Mouse (Mus musculus) retina, embryonic 14.5 days (tissue): ENCODE results near the gene Tspan4.

Experiments used
- DNase-seq: peaks from one replicate; pipeline ENCODE4 v3.0.0-alpha.2; 2015; ENCODE audit warnings: low spot score

Tspan4 gene

DNA sequence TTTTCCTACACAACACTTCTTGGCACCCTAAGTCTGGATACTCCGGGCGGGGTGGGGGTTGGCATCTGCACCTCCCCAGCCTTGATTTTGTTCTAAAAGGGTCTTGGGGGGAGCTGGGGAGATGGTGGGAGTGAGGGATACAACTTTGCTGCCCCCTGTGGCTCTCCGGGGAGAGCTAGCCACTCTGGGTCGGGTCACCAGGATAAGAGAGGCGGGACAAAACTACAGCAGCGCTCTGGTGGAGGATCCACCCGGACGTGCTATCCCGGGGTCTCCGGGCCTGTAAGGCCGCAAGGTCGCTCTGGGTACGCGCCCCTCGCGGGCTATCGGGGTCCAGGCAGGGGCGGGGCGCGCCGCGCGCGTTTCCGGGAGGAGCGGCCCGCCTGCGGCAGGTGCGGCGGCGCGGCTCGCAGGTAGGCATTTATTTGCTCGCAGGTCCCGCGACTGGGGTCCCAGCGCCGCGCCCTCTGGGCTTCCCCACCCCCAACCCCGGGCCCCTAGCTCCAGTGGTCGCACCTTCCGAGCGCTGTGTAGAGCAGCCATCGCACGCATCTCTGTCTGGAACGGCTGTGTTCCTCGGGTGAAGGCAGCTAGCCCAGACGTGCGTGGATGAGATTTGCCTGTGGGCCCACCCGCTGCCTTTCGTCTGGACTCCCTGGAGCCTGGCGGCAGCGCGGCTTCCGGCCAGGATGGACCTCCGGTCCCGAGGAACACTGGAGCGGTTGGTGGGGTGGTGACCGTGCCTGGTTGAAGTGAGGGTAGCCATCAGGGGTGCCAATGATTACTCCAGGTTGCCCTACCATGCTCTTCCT lies 13.3 kb upstream of the Tspan4 start:
- DNase-seq = no peak

- DNase-seq = no peak
Measured at GRCm38 (mm10) chr7:141462333-141462821, 12.7 kb upstream of the Tspan4 start.

GRCm38 (mm10) chr7:141463824-141464602 lies 11.0 kb upstream of the Tspan4 start:
- no peak for DNase-seq

- DNase-seq = no peak
Measured at GRCm38 (mm10) chr7:141464603-141465201, 10.3 kb upstream of the Tspan4 start.

DNA sequence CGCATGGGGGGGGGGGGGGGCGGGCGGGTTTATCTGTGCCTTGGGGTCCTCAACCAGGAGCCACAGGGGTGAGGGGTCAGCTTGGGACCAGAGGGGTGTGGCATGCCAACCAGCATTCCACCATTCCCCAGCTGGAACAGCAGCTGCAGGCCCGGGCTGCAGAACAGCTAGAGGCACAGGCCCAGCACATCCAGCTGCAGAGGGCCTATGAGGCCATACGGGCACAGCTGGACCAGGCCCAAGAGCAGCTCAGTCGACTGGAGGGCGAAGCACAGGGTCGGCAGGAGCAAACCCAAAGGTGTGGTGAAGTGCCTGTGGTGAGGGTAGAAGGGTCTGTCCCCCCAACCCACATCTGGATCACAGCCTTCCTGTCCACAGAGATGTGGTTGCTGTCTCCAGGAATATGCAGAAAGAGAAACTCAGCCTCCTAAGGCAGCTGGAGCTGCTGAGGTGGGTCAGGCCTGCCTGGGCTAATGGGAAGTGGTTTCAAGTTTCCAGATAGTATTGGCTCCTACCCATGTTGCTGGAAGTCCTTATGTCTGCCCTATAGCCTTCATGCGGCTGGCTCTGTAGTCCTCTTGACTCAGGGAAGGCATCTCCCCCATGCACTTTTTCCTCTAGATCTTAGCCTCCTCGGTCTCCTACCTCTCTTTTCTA lies 9.5 kb upstream of the Tspan4 start:
- DNase-seq = no peak

DNA sequence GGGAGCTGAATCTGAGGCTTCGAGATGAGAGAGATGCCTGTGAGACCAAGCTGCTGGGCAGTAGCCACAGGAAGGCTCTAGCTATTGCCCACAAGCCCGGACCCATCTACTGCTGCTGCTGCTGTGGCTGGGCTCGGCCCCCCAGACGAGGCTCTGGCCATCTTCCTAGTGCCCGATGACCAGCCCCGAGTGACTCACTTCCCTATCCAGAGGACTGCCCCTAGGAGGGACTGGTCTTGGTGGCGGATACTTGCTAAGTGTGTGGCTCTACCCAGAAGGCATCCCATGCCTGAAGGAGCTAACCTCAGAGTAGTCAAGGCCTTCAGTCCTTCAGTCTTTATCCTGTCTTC lies 9.0 kb upstream of the Tspan4 start:
- DNase-seq = no peak

DNA sequence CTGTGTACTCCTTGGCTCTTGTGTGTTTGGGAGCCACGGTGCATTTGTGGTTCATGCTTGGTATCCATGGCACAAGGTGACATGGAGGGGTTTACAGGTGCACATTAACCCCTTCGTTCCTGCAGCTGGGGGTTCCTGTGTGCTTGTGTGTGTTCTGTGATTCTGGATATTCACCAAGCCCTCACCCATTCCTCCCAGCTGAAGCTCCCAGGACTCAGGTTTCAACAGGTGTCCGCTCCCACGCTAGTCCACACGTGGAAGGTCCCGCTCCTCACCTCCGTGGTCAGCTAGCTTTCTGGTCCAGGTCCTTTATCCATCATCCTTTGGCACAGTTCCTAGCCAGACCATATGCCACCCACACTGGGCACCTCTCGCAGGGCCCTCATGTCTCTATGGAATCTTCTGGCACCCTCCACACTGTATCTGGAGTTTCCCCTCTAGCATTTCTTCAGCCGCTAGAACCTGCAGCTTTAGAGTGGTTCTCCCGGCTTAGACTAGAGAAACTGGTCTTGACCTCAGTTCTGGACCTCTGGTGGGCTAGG lies 8.4 kb upstream of the Tspan4 start:
- DNase-seq = no peak

DNA sequence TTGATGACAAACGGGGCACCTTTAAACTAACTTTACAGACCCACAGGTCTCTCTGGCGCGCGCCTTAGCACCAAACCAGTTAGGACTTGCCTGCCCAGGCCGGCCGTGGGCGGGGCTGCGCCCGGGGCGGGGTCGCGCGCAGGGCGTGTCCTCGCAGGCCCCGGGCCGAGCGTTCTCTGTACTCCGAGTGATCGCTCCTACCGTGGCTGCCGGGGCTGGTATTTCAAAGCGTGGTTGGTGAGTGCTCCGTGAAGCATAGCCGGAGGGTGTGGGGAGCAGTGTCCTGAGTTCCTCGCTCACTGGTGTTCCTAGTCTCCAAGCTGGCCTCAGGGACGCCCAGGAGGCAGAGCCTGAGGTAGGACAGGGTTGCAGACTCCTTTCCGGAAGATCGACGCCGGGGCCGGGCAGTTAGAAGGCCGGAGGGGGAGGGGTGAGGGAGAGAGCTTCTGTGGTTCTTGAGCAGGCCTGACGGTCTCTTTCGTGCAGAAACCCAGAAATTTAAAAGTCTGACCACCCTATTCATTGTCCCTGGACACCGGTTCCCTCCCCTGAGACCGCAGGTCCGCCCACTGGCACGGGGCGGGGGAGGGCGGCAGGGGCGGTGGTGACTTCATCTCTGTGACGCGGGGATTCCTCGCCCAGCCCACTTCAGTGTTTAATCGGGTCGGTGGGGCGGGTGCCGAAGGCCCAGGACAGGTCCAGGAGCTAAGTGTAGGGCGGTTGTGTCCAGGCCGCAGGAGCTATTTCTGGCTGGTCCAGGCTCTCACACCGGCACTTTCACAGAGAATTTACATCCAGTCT lies 7.6 kb upstream of the Tspan4 start, which contains the start of gene Cd151:
Cd151 (plus strand) TSS at position 163 of the 801 bp plus-strand sequence.
- DNase-seq = peak; percentile 73

- no peak for DNase-seq
Measured at GRCm38 (mm10) chr7:141468164-141468521, 6.9 kb upstream of the Tspan4 start.

GRCm38 (mm10) chr7:141468522-141469211 lies 6.4 kb upstream of the Tspan4 start:
- peak; percentile 82 for DNase-seq

DNA sequence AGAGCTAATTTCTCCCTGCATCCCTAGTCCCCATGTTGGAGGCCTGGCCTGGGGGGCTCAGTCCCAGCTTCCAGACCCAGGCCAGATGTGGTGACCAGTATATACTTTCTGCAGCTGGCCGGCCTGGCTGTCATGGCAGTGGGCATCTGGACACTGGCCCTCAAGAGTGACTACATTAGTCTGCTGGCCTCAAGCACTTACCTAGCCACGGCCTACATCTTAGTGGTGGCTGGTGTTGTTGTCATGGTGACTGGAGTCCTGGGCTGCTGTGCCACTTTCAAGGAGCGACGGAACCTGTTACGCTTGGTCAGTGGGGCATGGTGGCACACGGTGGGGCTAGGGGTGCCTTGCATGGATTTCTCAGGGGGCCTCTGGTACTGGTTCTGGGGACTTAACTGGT lies 5.7 kb upstream of the Tspan4 start:
- no peak for DNase-seq

GRCm38 (mm10) chr7:141469901-141470636 lies 5.0 kb upstream of the Tspan4 start:
- no peak for DNase-seq

- DNase-seq = no peak
Measured at GRCm38 (mm10) chr7:141470637-141470944, 4.4 kb upstream of the Tspan4 start.

GRCm38 (mm10) chr7:141471236-141471635 lies 3.8 kb upstream of the Tspan4 start:
- DNase-seq = no peak

- no peak for DNase-seq
Measured at GRCm38 (mm10) chr7:141472226-141472625, 2.8 kb upstream of the Tspan4 start.

DNA sequence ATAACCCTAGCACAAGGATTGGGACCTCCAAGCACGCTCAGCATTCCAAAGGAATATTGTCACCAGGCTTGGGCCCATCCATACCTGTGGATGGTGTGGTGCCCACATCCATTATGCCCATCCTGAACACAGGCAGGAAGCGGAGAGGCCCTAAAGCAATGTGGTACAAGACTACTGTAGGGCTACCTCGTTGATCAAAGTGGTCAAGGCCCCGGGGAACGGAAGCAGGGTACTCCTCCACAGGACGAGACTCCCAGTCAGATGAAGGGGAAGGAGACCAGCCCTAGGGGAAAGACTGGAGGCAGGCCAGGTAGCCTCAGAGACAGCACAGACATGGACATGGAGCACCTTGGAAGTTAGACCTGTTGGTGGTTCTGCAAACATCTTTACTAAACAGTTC lies 2.3 kb upstream of the Tspan4 start:
- no peak for DNase-seq

DNA sequence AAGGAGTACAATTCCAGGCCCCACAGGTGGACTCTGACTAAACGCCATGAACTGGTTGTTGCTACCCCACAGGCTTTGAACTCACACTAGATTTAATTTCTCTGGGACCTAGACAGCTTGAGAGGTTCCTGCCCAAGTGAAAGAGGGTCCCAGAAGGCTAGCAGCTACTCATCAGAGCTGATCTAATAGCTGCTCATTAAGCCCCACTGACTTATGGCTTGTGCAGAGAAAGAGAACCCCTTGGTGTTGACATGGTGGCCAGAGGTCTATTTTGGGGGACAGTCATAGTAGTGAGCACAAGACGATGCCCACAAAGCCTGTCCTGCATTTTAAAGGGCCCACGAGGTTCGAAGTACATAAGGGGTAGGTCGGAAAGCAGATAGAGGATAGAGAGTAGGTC lies 880 bp upstream of the Tspan4 start:
- no peak for DNase-seq

- DNase-seq = no peak
Measured at GRCm38 (mm10) chr7:141475805-141476158, 742 bp downstream of the Tspan4 start.

DNA sequence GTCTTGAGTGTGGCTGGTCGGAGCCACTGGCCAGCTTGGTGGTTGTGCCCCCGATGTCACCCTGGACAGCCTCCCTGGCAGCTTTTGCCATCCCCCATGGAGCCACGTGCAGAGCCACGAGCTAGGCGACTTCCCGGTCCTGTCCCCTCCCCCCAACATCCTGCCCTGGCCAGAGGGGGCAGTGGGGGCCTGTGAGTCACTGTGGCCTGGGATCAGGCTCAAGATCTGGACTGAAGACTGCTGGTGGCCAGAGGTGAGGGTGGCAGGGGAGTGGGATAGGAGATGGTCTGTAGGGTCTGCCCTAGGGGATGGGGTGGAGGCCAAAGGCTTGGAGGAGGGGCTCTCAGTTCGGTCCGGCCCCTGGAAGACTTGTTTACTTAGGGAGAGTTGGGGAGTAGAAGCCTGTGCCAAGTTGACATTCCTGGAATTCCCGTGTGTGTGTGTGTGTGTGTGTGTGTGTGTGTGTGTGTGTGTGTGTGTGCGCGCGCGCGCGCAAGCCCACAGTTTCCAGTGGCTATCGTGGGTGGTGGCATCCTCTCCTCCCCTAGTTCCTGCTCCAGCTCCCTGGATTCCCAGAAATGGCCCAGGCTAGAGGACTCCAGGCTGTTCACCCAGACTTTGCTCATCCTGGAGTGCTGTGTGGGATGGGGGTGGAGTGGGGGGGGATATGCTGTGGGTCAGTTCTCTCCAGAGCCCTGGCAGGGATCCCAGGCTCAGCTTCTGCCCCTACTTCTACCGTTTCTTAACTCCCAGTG lies 1.4 kb downstream of the Tspan4 start:
- no peak for DNase-seq
